Mouse (Mus musculus) right cerebral cortex, postnatal 36 days (tissue): ENCODE data around the gene Arf3.
A peak's percentile ranks its signal among the peaks of the same experiment; 100 is the strongest.
"Not testable (repeated sequence)": the region's sequence is repeated elsewhere in the genome, so short reads cannot be mapped to it uniquely, and the experiment has no call there.

Experiments
- DNase-seq, 2 experiments: peaks; one replicate each; pipeline ENCODE4 v3.0.0; 2022; ENCODE audit warnings: low spot score in 2 of 2, mixed read lengths in 1 of 2

The Arf3 gene

GRCm38 (mm10) chr15:98762670-98763529, at the start of gene Arf3:
Gene Arf3, minus strand, starts transcription at chr15:98763214.
- peak; percentile 95 to 96 for DNase-seq

- not testable (repeated sequence) for DNase-seq
These were observed 47.2 kb upstream of the Arf3 start for GRCm38 (mm10) chr15:98810212-98810611.

GRCm38 (mm10) chr15:98809390-98809789, 46.4 kb upstream of the Arf3 start, which contains the start of gene Ddn:
Gene Ddn, minus strand, starts transcription at chr15:98809490.
- no peak for DNase-seq

- DNase-seq: peak; percentile 90 to 92
These were observed 45.7 kb upstream of the Arf3 start for GRCm38 (mm10) chr15:98808651-98809134.

- DNase-seq: peak; percentile 81 to 83
These were observed 45.1 kb upstream of the Arf3 start for GRCm38 (mm10) chr15:98807895-98808650.

GRCm38 (mm10) chr15:98806809-98807770, 44.1 kb upstream of the Arf3 start:
- DNase-seq: no peak

GRCm38 (mm10) chr15:98806071-98806808, 43.2 kb upstream of the Arf3 start:
- DNase-seq: no peak

GRCm38 (mm10) chr15:98805324-98806040, 42.5 kb upstream of the Arf3 start:
- DNase-seq: peak in 1 of 2 experiments; percentile 68

- peak; percentile 82 to 88 for DNase-seq
These were observed 41.0 kb upstream of the Arf3 start for GRCm38 (mm10) chr15:98804054-98804453.

GRCm38 (mm10) chr15:98802926-98803325, 39.9 kb upstream of the Arf3 start:
- no peak for DNase-seq

GRCm38 (mm10) chr15:98799396-98799795, 36.4 kb upstream of the Arf3 start:
- DNase-seq: peak in 1 of 2 experiments; percentile 61

- no peak for DNase-seq
These were observed 35.9 kb upstream of the Arf3 start for GRCm38 (mm10) chr15:98798903-98799302.

- DNase-seq: no peak
These were observed 35.0 kb upstream of the Arf3 start for GRCm38 (mm10) chr15:98797835-98798492.

- no peak for DNase-seq
These were observed 34.0 kb upstream of the Arf3 start for GRCm38 (mm10) chr15:98796803-98797595.

- DNase-seq: no peak
These were observed 30.2 kb upstream of the Arf3 start for GRCm38 (mm10) chr15:98793141-98793698.

- peak; percentile 44 to 70 for DNase-seq
These were observed 29.4 kb upstream of the Arf3 start for GRCm38 (mm10) chr15:98792233-98793020.

- no peak for DNase-seq
These were observed 28.8 kb upstream of the Arf3 start for GRCm38 (mm10) chr15:98791771-98792170.
